Mouse (Mus musculus) cerebellum, adult 2 months (tissue): ENCODE measurements at regions not wholly inside any gene's neighbourhood (a gene's known extent, or its start where the extent isn't known, plus 50 kb on each side); places are given as distances from the start of the nearest gene placed in this dataset.

Experiments
- CTCF ChIP-seq: fragments of 200-500 bp; IDR thresholded peaks from 2 replicates; pipeline ENCODE4 v1.5.1; 2011; ENCODE audit warnings: low read depth, mild to moderate bottlenecking, control low read depth, low read length, moderate library complexity, borderline replicate concordance; ENCODE audit not compliant: insufficient read depth
- POLR2A ChIP-seq: fragments of 200-500 bp; IDR thresholded peaks from 2 replicates; pipeline ENCODE4 v1.6.1; 2011; ENCODE audit warnings: low read length, control low read depth, borderline replicate concordance; ENCODE audit not compliant: insufficient read depth

GRCm38 (mm10) chr3:121885265-121886178, 66.8 kb upstream of the Arhgap29 start:
- no peak for TF ChIP-seq POLR2A
- TF ChIP-seq CTCF: peak; percentile 6; the same call in 1 of the 2 replicates
